Mouse (Mus musculus) fat pad, adult 2 months (tissue): ENCODE measurements around the gene Olfr125.

Experiments
- DNase-seq: peaks from one replicate; pipeline ENCODE4 v3.0.0-alpha.2; 2011; ENCODE audit warnings: low read depth, low spot score; ENCODE audit errors: extremely low read depth

The Olfr125 gene

GRCm38 (mm10) chr17:37832649-37833048 is at the start of gene Olfr125:
Gene Olfr125, plus strand, starts transcription at chr17:37832949.
- no peak for DNase-seq

DNA sequence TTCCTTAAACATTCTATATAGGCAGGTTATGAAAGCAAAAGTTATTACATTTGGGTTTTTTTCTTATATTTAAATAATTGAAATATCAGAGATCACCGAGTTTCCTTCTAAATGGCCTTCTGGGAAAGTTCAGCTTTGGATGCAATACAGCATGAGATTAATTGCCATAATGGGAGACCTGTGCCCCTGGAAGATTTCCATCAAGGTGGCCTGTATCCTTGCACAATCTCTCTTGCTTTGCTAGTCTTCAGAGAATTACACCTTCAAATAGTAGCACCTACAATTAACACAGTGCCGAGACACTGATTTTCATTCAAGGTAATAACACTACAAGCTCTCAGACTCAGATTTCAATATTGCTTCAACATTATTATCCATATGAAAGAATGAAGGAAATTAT is 39.5 kb upstream of the Olfr125 start, which contains the start of gene Olfr123:
Olfr123 (plus strand) TSS at position 301 of the 400 bp plus-strand sequence.
- DNase-seq: no peak

- no peak for DNase-seq
Measured at GRCm38 (mm10) chr17:37799588-37799987, 33.2 kb upstream of the Olfr125 start, which contains the start of gene Olfr124. Gene Olfr124, plus strand, starts transcription at chr17:37799888.

DNA sequence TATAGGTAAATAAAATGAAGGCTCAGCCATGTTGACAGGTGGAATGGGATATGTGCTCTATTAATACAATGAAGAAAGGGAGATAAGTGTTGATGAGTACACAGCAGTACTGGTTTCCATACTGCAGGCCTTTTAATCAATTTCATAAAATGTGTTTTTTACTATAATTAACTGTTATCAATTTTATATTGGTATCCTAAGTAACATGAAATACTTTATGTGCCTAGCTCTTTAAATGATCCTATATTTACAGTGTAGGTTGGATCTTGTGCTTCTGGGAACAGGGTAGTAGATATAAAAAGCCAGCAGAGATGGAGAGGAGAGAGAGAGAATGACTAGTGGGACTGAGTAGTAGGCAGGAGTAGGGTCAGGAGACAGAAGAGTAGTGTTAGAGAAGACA is 14.4 kb downstream of the Olfr125 start, which contains the start of gene Olfr126:
Olfr126 (plus strand) TSS at position 301 of the 400 bp plus-strand sequence.
- no peak for DNase-seq

DNA sequence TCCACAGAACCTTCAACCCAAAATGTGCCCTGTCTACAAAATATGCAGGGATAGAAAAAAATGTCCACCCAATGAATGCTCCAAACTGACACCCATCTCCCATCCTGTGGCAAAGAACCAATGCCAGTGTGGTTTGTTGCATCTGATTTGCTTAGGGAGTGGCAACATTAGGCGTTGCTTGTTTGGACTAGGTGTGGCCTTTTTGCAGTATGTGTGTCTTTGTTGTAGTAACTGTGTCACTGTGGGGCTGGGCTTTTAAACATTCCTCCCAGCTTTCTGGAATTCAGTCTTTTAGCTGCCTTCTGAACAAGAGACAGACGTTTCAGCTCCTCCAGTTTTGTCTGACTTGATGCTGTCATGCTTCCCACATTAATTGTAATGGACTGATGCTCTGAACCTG is 31.2 kb downstream of the Olfr125 start:
- no peak for DNase-seq

DNA sequence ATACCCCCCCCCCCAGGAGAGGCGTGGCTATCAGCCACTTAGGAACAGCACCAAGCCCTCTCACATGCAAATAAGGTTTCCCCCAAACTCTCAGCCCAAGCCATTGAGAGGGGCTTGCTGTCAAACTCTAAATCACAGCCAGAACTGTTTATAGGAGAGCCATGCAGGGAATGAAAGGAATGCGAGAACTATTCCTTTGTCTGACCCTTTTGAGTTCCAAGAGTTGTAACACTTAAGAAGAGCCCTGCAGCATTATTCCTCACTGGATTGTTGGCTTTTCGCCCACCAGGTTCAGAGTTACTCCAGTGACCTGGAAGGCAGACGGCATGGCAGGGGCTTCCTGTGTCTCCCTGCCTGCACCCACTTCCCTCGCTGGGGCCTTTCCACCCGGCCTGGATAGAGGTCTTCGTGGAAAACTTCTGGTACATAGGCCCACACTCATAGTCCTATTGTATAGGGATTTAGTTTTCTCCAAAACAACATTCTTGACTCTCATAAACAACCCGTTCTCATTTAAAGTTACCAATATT is 37.0 kb downstream of the Olfr125 start:
- DNase-seq: no peak

GRCm38 (mm10) chr17:37873830-37874229 is 41.1 kb downstream of the Olfr125 start:
- no peak for DNase-seq
